Mouse (Mus musculus) central nervous system, embryonic 18 days (tissue): ENCODE results near the gene Abca7. TPM values are rescaled to one million over a fixed set of nuclear protein-coding genes. Genes with fewer than 3 reads are reported as not detected.

Experiments used
- polyA plus RNA-seq: library from polyadenylated mRNA; depleted of rRNA; stranded (reverse); fragments of >200 nt; gene quantifications from 2 replicates; pipeline ENCODE4 v1.2.3, GENCODE M21; 2012; rRNA removed

The Abca7 gene
- 7.1 and 7.5 TPM in 2 replicates for polyA plus RNA-seq

DNA sequence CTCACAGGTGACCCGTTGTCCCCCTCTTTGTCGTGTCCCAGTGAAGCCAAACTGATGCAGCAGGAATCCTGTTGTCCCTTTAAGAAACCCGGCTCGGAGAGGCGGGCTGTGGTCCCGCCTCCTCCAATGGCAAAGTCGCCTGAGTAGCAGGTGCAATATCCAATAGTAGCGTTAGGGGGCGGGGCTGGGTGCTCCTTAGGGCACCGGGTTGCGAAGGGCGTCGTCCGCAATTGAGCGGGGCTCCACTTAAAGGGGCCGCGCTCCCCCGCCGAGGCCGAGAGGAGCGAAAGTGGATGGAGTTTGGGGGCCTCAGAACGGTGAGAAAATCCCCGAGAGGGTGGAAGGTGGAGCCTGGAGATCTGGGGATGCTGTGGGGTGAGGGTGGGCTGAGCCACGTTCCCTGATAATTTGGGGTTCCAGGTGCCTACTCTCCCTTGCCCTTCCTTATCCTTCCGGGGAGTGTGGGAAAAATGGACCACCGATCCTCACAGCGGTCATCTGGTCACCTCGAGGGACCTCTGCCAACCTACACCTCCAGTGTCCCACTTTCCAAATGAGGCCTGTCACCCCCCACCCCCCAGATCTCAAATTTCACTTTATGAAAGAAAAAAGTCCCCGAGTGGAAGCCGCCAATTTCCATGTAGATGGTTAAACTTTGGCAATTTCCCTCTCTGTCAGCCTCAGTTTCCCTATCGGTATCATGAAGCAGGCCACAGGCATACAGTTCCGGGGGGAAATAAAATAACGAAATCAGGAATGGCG lies at the start of gene Abca7:
Gene Abca7 (plus strand): TSS at position 223 of the 762 bp plus-strand sequence.

DNA sequence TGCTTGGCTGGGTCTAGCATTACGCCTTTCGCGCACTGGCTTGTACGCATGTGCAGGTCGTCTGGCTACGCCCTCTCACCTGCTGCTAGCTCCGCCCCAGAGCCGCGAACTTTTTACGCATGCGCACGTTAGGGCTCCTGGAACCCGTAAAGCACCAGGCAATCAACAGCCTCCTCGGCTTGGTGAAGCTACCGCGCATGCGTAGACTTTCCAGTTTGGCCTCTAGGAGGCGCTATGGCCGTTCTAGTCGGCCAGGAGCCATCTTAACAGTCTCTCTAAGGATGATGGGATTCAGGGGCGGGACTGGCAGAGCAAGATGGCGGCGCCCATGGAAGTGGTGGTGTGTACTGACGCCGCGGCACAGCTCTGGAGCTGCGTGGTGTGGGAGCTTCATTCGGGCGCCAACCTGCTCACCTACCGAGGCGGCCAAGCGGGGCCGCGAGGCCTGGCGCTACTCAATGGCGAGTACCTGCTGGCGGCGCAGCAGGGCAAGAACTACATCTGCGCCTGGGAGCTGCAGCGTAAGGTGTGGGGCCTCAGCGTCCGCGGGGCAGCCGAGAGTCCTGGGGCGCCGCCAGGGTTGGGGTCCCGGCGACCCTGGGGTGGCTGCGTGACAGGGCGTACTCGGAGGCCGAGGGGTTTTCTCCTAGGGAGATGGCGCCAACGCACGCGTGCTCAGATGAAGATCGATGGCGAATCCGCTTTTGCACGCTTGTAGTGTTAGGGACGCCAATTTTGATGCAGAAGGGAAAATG lies 36.3 kb upstream of the Abca7 start, which contains the start of gene Wdr18:
Gene Wdr18 (plus strand): TSS at position 306 of the 755 bp plus-strand sequence.

DNA sequence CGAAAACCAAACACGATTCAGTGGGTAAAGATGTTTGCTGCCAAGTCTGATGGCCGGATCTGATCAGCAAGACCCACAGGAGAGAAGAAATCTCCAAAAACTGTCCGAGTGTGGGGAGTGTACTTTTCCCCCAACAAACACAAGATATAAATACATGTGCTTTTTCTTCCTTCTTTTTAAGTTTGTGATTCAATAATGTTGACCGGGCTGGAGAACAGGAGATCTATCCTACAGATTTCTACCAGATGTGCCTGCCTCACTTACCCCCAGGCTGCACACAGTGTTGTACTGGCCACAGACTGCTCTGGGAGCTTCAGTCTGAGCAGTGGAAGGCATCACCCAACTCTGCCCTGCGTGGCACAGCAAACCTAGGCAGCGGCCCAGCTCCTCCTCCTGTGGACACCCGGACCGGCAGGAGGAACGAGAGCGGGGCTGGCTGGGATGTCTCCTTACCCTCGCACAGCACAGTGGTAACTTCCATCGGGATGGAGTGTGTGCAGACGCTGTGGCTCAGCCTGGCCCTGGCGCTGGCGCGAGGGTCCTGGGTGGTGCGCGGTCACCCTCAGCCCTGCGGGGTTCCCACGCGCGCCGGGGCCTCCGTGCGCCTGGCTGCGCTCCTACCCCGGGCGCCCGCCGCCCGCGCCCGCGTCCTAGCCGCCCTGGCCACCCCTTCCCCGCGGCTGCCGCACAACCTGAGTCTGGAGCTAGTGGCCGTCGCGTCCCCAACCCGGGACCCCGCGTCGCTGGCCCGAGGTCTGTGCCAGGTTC lies 25.7 kb upstream of the Abca7 start, which contains the start of gene Grin3b:
Gene Grin3b (plus strand): TSS at position 301 of the 768 bp plus-strand sequence.

DNA sequence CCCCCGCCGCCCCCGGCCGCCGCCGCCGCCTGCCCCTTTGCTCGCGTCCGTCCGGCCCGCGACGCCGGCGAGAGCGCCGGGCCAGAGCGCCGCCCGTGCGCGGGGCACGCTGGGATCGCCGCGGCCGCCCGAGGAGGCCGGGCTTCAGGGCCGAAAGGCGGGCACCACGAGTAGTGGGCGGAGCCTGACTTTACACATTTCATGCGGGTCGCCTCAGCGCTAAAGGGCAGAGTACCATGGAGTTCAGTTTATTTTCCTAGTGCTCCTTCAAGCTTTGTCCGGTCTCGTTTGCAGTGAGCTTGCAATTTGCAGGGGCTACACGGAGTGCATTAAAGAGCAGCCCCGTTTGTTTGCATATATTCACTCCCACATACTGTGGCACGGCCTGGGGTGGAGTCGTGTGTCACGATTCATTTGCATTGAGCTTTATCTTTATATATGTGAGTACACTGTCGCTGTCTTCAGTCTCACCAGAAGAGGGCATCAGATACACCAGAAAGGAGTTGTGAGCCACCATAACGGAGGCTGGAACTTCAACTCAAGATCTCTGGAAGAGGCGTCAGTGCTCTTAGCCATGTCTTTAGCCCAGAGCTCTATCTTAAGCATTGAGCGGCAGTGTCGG lies 12.0 kb upstream of the Abca7 start, which contains the start of gene Tmem259:
Gene Tmem259 (minus strand): TSS at position 136 of the 622 bp plus-strand sequence.

DNA sequence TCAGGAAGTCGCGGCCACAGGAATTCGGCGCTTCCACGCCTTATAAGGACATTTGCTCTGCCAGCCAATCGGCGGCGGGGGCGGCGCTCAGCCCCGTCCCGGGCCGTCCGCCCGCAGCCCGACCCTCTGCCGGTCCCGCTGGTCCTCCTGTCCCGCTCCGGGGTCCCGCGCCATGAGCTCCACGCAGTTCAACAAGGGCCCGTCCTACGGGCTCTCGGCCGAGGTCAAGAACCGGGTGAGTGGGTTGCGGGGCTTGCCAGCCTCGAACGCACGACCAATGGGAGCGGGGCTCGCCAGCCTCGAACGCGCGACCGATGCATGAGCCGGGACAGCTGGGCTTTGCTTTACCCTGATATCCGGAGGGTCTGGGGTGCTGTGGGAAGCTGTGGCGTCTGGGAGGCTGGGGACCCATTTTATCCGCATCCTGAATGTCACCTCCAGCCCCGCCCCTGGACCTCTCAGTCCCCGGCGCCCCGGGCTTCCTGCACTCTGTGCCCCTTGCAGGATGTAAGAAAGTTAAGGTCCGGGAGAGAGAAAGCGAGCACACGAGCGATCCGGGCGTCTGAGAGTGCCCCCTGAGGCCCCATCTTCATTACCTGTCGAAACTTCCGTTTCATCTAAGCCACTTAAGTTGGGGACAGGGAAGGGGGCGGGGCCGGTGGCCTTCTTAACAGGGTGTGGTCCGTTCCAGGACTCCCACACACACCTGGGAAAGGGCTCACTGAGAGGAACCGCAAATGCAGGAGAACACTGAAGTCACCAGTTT lies 7.6 kb upstream of the Abca7 start, which contains the start of gene Cnn2:
Gene Cnn2 (plus strand): TSS at position 79 of the 766 bp plus-strand sequence.

DNA sequence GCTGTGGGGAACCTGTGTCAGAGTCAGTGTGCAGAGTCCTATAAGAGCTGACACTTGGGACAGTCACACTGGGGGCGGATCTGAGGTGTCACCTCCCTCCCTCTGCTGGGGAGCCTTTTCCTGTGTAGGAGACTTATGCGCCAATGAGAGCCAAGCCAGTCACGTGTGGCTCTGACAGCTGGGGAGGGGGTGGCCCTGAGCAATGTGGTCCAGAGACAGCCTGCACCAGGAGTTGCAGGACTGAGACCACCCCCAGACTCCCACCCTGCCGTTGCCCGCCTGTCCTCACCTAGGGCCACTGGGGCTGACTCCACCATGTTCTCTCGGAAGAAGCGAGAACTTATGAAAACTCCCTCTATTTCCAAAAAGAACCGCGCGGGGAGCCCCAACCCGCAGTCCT lies 20.2 kb downstream of the Abca7 start, which contains the start of gene Arhgap45:
Gene Arhgap45 (plus strand): TSS at position 143 of the 400 bp plus-strand sequence.

DNA sequence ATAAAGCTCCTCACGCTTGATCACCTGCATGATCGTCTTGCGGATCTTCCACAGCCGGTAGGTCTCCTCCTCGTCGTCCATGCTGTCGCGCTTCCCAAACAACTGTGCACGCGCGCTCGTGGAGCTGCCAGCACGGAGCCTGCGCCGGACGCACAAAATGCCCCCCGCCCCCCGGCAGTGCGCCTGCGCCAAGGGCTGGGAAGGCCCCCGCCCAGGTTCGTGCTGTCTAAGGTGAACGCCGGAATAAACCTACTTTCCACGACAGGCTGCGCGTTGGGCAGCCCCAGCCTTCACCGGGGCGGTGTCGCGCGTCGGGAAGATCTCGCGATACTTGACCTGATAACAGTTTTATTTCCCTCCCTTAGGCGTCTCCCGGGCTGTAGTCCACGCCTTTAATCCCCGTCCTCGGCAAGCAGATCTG lies 43.3 kb downstream of the Abca7 start, which contains the start of gene Polr2e:
Gene Polr2e (minus strand): TSS at position 237 of the 421 bp plus-strand sequence.

DNA sequence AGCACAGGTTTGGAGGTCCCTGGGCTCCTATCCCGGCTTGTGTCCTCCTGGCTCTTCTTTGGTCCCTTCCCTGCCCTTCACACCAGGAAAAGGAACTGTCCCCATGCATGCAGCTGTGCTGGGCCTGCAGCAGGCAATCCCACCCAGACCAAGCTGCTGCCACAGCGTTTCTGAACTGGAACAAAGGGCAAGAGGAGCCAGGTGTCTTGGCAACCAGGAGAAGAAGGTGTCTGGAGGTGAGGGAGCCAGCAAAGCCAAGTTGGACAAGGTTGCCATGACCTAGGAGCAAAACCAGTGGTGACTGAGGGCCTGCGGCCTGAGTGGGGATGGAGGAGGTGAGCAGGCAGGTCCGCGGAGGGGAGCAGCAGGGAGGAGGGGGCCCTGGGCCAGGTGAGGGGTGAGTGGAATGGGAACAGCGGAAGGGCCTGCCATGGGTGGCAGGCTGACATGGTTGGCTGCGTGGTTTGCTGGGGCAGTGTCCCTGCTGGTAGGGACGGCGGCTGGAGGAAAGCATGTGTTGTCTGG lies 50.8 kb downstream of the Abca7 start, which contains the start of gene Gpx4:
Gene Gpx4 (plus strand): TSS at position 126 of the 525 bp plus-strand sequence.

Other genes with a start within 250 kb of the Abca7 start
- 53.8 and 57.3 TPM in 2 replicates for gene Polrmt, start 249.9 kb upstream of the Abca7 start, polyA plus RNA-seq
- 1.0 and 1.1 TPM in 2 replicates for gene Fgf22, start 241.4 kb upstream of the Abca7 start, polyA plus RNA-seq
- 118 and 136 TPM in 2 replicates for gene Rnf126, start 229.5 kb upstream of the Abca7 start, polyA plus RNA-seq
- gene Fstl3, start 219.2 kb upstream of the Abca7 start, polyA plus RNA-seq: 3.5 and 4.5 TPM in 2 replicates
- gene Prss57, start 205.5 kb upstream of the Abca7 start, polyA plus RNA-seq: 0.26 and 0.39 TPM in 2 replicates
- gene Palm, start 202.9 kb upstream of the Abca7 start, polyA plus RNA-seq: 177 and 219 TPM in 2 replicates
- 0.54 and 0.57 TPM in 2 replicates for gene Misp, start 175.5 kb upstream of the Abca7 start, polyA plus RNA-seq
- 82.1 and 86.6 TPM in 2 replicates for gene Ptbp1, start 142.1 kb upstream of the Abca7 start, polyA plus RNA-seq
- 15.8 and 16.7 TPM in 2 replicates for gene Prtn3, start 122.0 kb upstream of the Abca7 start, polyA plus RNA-seq
- 680 and 811 TPM in 2 replicates for gene Plppr3, start 121.9 kb upstream of the Abca7 start, polyA plus RNA-seq
- not detected in 2 replicates for gene Elane, start 110.2 kb upstream of the Abca7 start, polyA plus RNA-seq
- gene Cfd, start 105.6 kb upstream of the Abca7 start, polyA plus RNA-seq: 0.34 and 0.37 TPM in 2 replicates
- 53.6 and 60.9 TPM in 2 replicates for gene Med16, start 87.6 kb upstream of the Abca7 start, polyA plus RNA-seq
- not detected in 2 replicates for gene Gm26602, start 85.6 kb upstream of the Abca7 start, polyA plus RNA-seq
- gene Kiss1r, start 79.5 kb upstream of the Abca7 start, polyA plus RNA-seq: 6.1 and 6.5 TPM in 2 replicates
- 172 and 208 TPM in 2 replicates for gene R3hdm4, start 75.3 kb upstream of the Abca7 start, polyA plus RNA-seq
- 4.2 TPM in 2 replicates for gene Arid3a, start 69.5 kb upstream of the Abca7 start, polyA plus RNA-seq
- 67.9 and 76.6 TPM in 2 replicates for gene Wdr18, start 36.3 kb upstream of the Abca7 start, polyA plus RNA-seq
- gene Grin3b, start 25.8 kb upstream of the Abca7 start, polyA plus RNA-seq: 0.40 and 0.45 TPM in 2 replicates
- 200 and 218 TPM in 2 replicates for gene Tmem259, start 12.2 kb upstream of the Abca7 start, polyA plus RNA-seq
- 18.9 and 19.8 TPM in 2 replicates for gene Cnn2, start 7.9 kb upstream of the Abca7 start, polyA plus RNA-seq
- gene Arhgap45, start 20.2 kb downstream of the Abca7 start, polyA plus RNA-seq: 2.2 and 2.4 TPM in 2 replicates
- 242 and 245 TPM in 2 replicates for gene Polr2e, start 43.3 kb downstream of the Abca7 start, polyA plus RNA-seq
- gene Gpx4, start 50.7 kb downstream of the Abca7 start, polyA plus RNA-seq: 421 and 492 TPM in 2 replicates
- gene Sbno2, start 109.1 kb downstream of the Abca7 start, polyA plus RNA-seq: 23.6 and 27.5 TPM in 2 replicates
- 83.3 and 90.0 TPM in 2 replicates for gene Stk11, start 119.3 kb downstream of the Abca7 start, polyA plus RNA-seq
- 451 and 454 TPM in 2 replicates for gene Atp5d, start 142.1 kb downstream of the Abca7 start, polyA plus RNA-seq
- 161 and 178 TPM in 2 replicates for gene Cbarp, start 144.3 kb downstream of the Abca7 start, polyA plus RNA-seq
- 71.4 and 90.3 TPM in 2 replicates for gene Midn, start 151.8 kb downstream of the Abca7 start, polyA plus RNA-seq
- 393 and 405 TPM in 2 replicates for gene Cirbp, start 169.5 kb downstream of the Abca7 start, polyA plus RNA-seq
- 14.0 and 17.9 TPM in 2 replicates for gene 1600002K03Rik, start 176.4 kb downstream of the Abca7 start, polyA plus RNA-seq
- gene Efna2, start 183.0 kb downstream of the Abca7 start, polyA plus RNA-seq: 39.2 and 42.5 TPM in 2 replicates
- 51.1 and 52.1 TPM in 2 replicates for gene Mum1, start 229.9 kb downstream of the Abca7 start, polyA plus RNA-seq